Mouse (Mus musculus) limb, embryonic 15.5 days (tissue): ENCODE results near the gene Por. TPM values are rescaled to one million over a fixed set of nuclear protein-coding genes. Genes with fewer than 3 reads are reported as not detected.

Experiments
- ATAC-seq: fragments of 200-750 bp; cut with Nextera tagmentation; 2 replicates; pipeline ENCODE4 v1.8.0; 2017; ENCODE audit warnings: low read depth, moderate TSS enrichment; ENCODE audit not compliant: insufficient number of reproducible peaks, low FRiP score, low TSS enrichment
- H3K27ac ChIP-seq: fragments of 300-500 bp; sonication (generic); 2 replicates; pipeline ENCODE4 v1.5.1; 2015; ENCODE audit warnings: moderate library complexity, mild to moderate bottlenecking, inconsistent platforms
- H3K27me3 ChIP-seq: fragments of 300-500 bp; sonication (generic); 2 replicates; pipeline ENCODE4 v1.6.1; 2015; ENCODE audit warnings: inconsistent platforms
- H3K36me3 ChIP-seq: fragments of 300-500 bp; sonication (generic); 2 replicates; pipeline ENCODE4 v1.6.1; 2015; ENCODE audit warnings: inconsistent platforms
- H3K4me1 ChIP-seq: fragments of 300-500 bp; sonication (generic); 2 replicates; pipeline ENCODE4 v1.6.1; 2015; ENCODE audit warnings: inconsistent platforms
- H3K4me2 ChIP-seq: fragments of 300-500 bp; sonication (generic); 2 replicates; pipeline ENCODE4 v1.6.1; 2015; ENCODE audit warnings: mild to moderate bottlenecking, inconsistent platforms
- H3K4me3 ChIP-seq: fragments of 300-500 bp; sonication (generic); 2 replicates; pipeline ENCODE4 v1.5.1; 2015; ENCODE audit warnings: mild to moderate bottlenecking, inconsistent platforms
- H3K9ac ChIP-seq: fragments of 300-500 bp; sonication (generic); 2 replicates; pipeline ENCODE4 v1.6.1; 2015; ENCODE audit warnings: inconsistent platforms
- H3K9me3 ChIP-seq: fragments of 300-500 bp; sonication (generic); 2 replicates; pipeline ENCODE4 v1.6.1; 2016; ENCODE audit warnings: inconsistent platforms
- WGBS: fragments of 180-500 bp; shearing (Covaris S2); methylation state at CpG from one replicate; pipeline ENCODE4 v1.1.7; 2015; 5-methylcytosine and 5-hydroxymethylcytosine counted together
- polyA plus RNA-seq: library from polyadenylated mRNA; unstranded; fragments of >200 nt; fragmentation: Nextera tagmentation; extraction: Ambion mirVana; gene quantifications from 2 replicates; pipeline ENCODE4 v1.2.1, GENCODE M21; 2015

Por gene
- polyA plus RNA-seq, 1 experiment from 2014 or later: 93.7 TPM

- H3K9ac ChIP-seq: no peak overlapping the region
- no peak for ATAC-seq
- no peaks in the 10 kb centered on the region for H3K9me3 ChIP-seq
- peaks cover 66% of the 10 kb centered on the region for H3K4me1 ChIP-seq
- H3K4me2 ChIP-seq: no peak overlapping the region
- H3K27ac ChIP-seq: 0 out of 2 replicates have a peak overlapping the region, but pooled peaks have one; percentile 8
- 27% methylated on average over 3 of the region's 3 CpGs for WGBS
- H3K4me3 ChIP-seq: no peak overlapping the region
- no peaks in the 10 kb centered on the region for H3K27me3 ChIP-seq
- peaks cover 8% of the 10 kb centered on the region for H3K36me3 ChIP-seq
These were observed 53.4 kb downstream of the Por start for GRCm38 (mm10) chr5:135723165-135723751.

GRCm38 (mm10) chr5:135724536-135725322 lies 54.9 kb downstream of the Por start:
- WGBS: 18% methylated on average over 9 of the region's 9 CpGs
- Histone ChIP-seq H3K4me1 (peaks cover 66% of the 10 kb centered on the region), H3K27ac (peak overlapping the region; percentile 80), H3K9ac (0 out of 2 replicates have a peak overlapping the region, but pooled peaks have one; percentile 1), H3K27me3 (no peaks in the 10 kb centered on the region), H3K36me3 (peaks cover 12% of the 10 kb centered on the region), H3K9me3 (no peaks in the 10 kb centered on the region), H3K4me3 (no peak overlapping the region), H3K4me2 (peak overlapping the region; percentile 46)
- 0 out of 2 replicates have a peak, but pooled peaks have one; percentile 17 for ATAC-seq

GRCm38 (mm10) chr5:135725391-135725841 lies 55.6 kb downstream of the Por start:
- ATAC-seq: peak; percentile 71; the same call in 1 of the 2 replicates
- H3K36me3 ChIP-seq: peaks cover 19% of the 10 kb centered on the region
- peaks cover 59% of the 10 kb centered on the region for H3K4me1 ChIP-seq
- H3K27ac ChIP-seq: peak overlapping the region; percentile 80
- no peaks in the 10 kb centered on the region for H3K9me3 ChIP-seq
- 0 out of 2 replicates have a peak overlapping the region, but pooled peaks have one; percentile 1 for H3K9ac ChIP-seq
- WGBS: 11% methylated on average over 8 of the region's 8 CpGs
- H3K27me3 ChIP-seq: no peaks in the 10 kb centered on the region
- peak overlapping the region; percentile 28 for H3K4me3 ChIP-seq
- peak overlapping the region; percentile 46 for H3K4me2 ChIP-seq

- Histone ChIP-seq H3K4me2 (peak overlapping the region; percentile 46), H3K27me3 (no peaks in the 10 kb centered on the region), H3K36me3 (peaks cover 25% of the 10 kb centered on the region), H3K4me1 (peaks cover 57% of the 10 kb centered on the region), H3K4me3 (peak overlapping the region; percentile 28), H3K27ac (peak overlapping the region; percentile 80), H3K9ac (no peak overlapping the region), H3K9me3 (no peaks in the 10 kb centered on the region)
- ATAC-seq: no peak
- WGBS: 25% methylated on average over 6 of the region's 6 CpGs
These were observed 56.2 kb downstream of the Por start for GRCm38 (mm10) chr5:135725991-135726390.

GRCm38 (mm10) chr5:135726641-135727346 lies 57.0 kb downstream of the Por start:
- Histone ChIP-seq H3K9ac (no peak overlapping the region), H3K4me2 (peak overlapping the region; percentile 46; the same call in 1 of the 2 replicates), H3K27me3 (no peaks in the 10 kb centered on the region), H3K27ac (peak overlapping the region; percentile 80; the same call in 1 of the 2 replicates), H3K4me1 (peaks cover 57% of the 10 kb centered on the region), H3K36me3 (peaks cover 33% of the 10 kb centered on the region), H3K9me3 (no peaks in the 10 kb centered on the region), H3K4me3 (peak overlapping the region; percentile 28; the same call in 1 of the 2 replicates)
- WGBS: 66% methylated on average over 2 of the region's 2 CpGs
- no peak for ATAC-seq

GRCm38 (mm10) chr5:135727871-135728270 lies 58.0 kb downstream of the Por start:
- Histone ChIP-seq H3K27ac (no peak overlapping the region), H3K36me3 (peaks cover 43% of the 10 kb centered on the region), H3K27me3 (no peaks in the 10 kb centered on the region), H3K4me3 (no peak overlapping the region), H3K9me3 (no peaks in the 10 kb centered on the region), H3K9ac (no peak overlapping the region), H3K4me2 (no peak overlapping the region), H3K4me1 (peaks cover 46% of the 10 kb centered on the region)
- WGBS: 89% methylated on average over 9 of the region's 9 CpGs
- ATAC-seq: no peak

GRCm38 (mm10) chr5:135728361-135728760 lies 58.5 kb downstream of the Por start:
- no peak overlapping the region for H3K4me3 ChIP-seq
- H3K27me3 ChIP-seq: no peaks in the 10 kb centered on the region
- no peak overlapping the region for H3K4me2 ChIP-seq
- no peaks in the 10 kb centered on the region for H3K9me3 ChIP-seq
- WGBS: 84% methylated on average over 13 of the region's 13 CpGs
- peaks cover 48% of the 10 kb centered on the region for H3K36me3 ChIP-seq
- no peak overlapping the region for H3K27ac ChIP-seq
- ATAC-seq: no peak
- no peak overlapping the region for H3K9ac ChIP-seq
- H3K4me1 ChIP-seq: peaks cover 41% of the 10 kb centered on the region

GRCm38 (mm10) chr5:135729351-135729750 lies 59.5 kb downstream of the Por start:
- Histone ChIP-seq H3K9ac (no peak overlapping the region), H3K27ac (no peak overlapping the region), H3K9me3 (no peaks in the 10 kb centered on the region), H3K36me3 (peaks cover 58% of the 10 kb centered on the region), H3K4me2 (no peak overlapping the region), H3K4me1 (peaks cover 31% of the 10 kb centered on the region), H3K4me3 (no peak overlapping the region), H3K27me3 (no peaks in the 10 kb centered on the region)
- 92% methylated on average over 13 of the region's 13 CpGs for WGBS
- ATAC-seq: no peak

- H3K4me3 ChIP-seq: no peak overlapping the region
- H3K36me3 ChIP-seq: peaks cover 68% of the 10 kb centered on the region
- no peak for ATAC-seq
- no peaks in the 10 kb centered on the region for H3K9me3 ChIP-seq
- H3K27me3 ChIP-seq: no peaks in the 10 kb centered on the region
- WGBS: 91% methylated on average over 10 of the region's 10 CpGs
- no peak overlapping the region for H3K4me2 ChIP-seq
- no peak overlapping the region for H3K9ac ChIP-seq
- peaks cover 22% of the 10 kb centered on the region for H3K4me1 ChIP-seq
- no peak overlapping the region for H3K27ac ChIP-seq
These were observed 60.4 kb downstream of the Por start for GRCm38 (mm10) chr5:135730278-135730677.

- Histone ChIP-seq H3K9me3 (no peaks in the 10 kb centered on the region), H3K4me3 (no peak overlapping the region), H3K36me3 (peaks cover 74% of the 10 kb centered on the region), H3K27me3 (no peaks in the 10 kb centered on the region), H3K9ac (no peak overlapping the region), H3K4me2 (no peak overlapping the region), H3K4me1 (peaks cover 16% of the 10 kb centered on the region), H3K27ac (no peak overlapping the region)
- 88% methylated on average over 10 of the region's 10 CpGs for WGBS
- no peak for ATAC-seq
These were observed 61.1 kb downstream of the Por start for GRCm38 (mm10) chr5:135730916-135731315.

- 93% methylated on average over 16 of the region's 16 CpGs for WGBS
These were observed 61.5 kb downstream of the Por start for GRCm38 (mm10) chr5:135731322-135731721.

More at GRCm38 (mm10) chr5:135731322-135731721, 61.5 kb downstream of the Por start:
- Histone ChIP-seq H3K9me3 (no peaks in the 10 kb centered on the region), H3K4me3 (no peak overlapping the region), H3K4me2 (no peak overlapping the region), H3K36me3 (peaks cover 78% of the 10 kb centered on the region), H3K4me1 (peaks cover 12% of the 10 kb centered on the region), H3K27me3 (no peaks in the 10 kb centered on the region), H3K9ac (no peak overlapping the region), H3K27ac (no peak overlapping the region)
- no peak for ATAC-seq
